Mouse (Mus musculus): ENCODE data around the gene Slc24a4. TPM values are rescaled to one million over a fixed set of nuclear protein-coding genes. Genes with fewer than 3 reads are reported as not detected.
"Not testable (repeated sequence)": the region's sequence is repeated elsewhere in the genome, so short reads cannot be mapped to it uniquely, and the experiment has no call there.

Gene Slc24a4
- polyA plus RNA-seq, 1 experiment from 2014 or later: 1.2 TPM

- Histone ChIP-seq H3K27me3 (no peaks in the 10 kb centered on the region), H3K9ac (no peak overlapping the region), H3K36me3 (no peaks in the 10 kb centered on the region), H3K4me3 (no peak overlapping the region), H3K4me1 (no peaks in the 10 kb centered on the region), H3K9me3 (no peaks in the 10 kb centered on the region), H3K27ac (no peak overlapping the region), H3K4me2 (no peak overlapping the region)
- no peak for ATAC-seq (ENCODE audit: insufficient number of reproducible peaks, low FRiP score, low TSS enrichment, low read depth)
- WGBS: 88% methylated on average over 6 of the region's 6 CpGs
Measured at GRCm38 (mm10) chr12:102223404-102223803, 94.9 kb downstream of the Slc24a4 start.

- H3K4me1 ChIP-seq; H3K36me3 ChIP-seq; H3K9me3 ChIP-seq; H3K4me2 ChIP-seq; ATAC-seq (ENCODE audit: insufficient number of reproducible peaks, low FRiP score, low TSS enrichment, low read depth); H3K27me3 ChIP-seq; H3K27ac ChIP-seq; H3K4me3 ChIP-seq; H3K9ac ChIP-seq: not testable (repeated sequence)
- whole genome bisulfite sequencing: 90% methylated on average over 2 of the region's 2 CpGs
Measured at GRCm38 (mm10) chr12:102224112-102224511, 95.6 kb downstream of the Slc24a4 start.

DNA sequence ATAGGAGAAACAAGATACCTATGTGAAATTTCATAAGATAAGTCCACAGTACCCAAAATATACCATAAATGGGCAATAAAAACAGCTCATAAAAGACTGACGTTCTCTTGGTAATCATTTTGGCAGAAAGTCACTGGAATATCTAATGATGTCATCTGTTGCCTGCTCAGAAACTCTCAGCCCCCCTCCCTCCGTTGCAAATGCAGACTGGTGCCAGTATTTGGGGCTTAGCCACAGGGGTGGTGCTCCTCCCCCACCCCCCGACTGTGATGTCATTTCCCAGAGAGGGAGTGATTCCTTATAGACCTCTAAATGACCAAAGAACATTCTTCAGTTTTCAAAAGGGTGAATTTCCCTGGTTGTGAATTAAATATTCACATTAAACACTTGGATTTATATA lies 96.6 kb downstream of the Slc24a4 start:
- Histone ChIP-seq H3K4me3 (no peak overlapping the region), H3K9me3 (no peaks in the 10 kb centered on the region), H3K4me2 (no peak overlapping the region), H3K27me3 (no peaks in the 10 kb centered on the region), H3K27ac (no peak overlapping the region), H3K4me1 (no peaks in the 10 kb centered on the region), H3K36me3 (no peaks in the 10 kb centered on the region), H3K9ac (no peak overlapping the region)
- 17% methylated on average over 3 of the region's 3 CpGs for WGBS
- ATAC-seq (ENCODE audit: insufficient number of reproducible peaks, low FRiP score, low TSS enrichment, low read depth): no peak

DNA sequence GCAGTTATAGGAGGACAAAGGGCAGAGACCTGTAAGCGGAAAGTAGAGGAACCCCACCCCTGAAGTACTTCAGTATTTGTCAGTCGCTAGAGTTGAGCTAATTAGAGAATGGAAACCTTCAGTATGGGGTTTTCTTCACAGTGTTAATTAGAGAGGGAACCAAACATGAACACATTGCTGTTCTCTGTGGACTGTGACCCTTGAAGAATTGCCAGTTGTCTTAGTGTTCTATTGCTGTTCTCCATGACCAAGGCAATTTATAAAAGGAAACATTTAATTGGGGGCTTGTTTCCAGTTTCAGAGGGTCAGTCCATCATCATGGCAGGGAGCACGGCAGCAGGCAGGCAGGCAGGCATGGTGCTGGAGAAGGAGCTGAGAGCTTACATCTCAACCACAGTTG lies 107.0 kb downstream of the Slc24a4 start:
- no peak overlapping the region for H3K27ac ChIP-seq
- ATAC-seq (ENCODE audit: insufficient number of reproducible peaks, low FRiP score, low TSS enrichment, low read depth): no peak
- no peak overlapping the region for H3K4me2 ChIP-seq
- H3K4me3 ChIP-seq: no peak overlapping the region
- H3K9me3 ChIP-seq: no peaks in the 10 kb centered on the region
- 69% methylated on average over 3 of the region's 3 CpGs for WGBS
- no peaks in the 10 kb centered on the region for H3K27me3 ChIP-seq
- peaks cover under 1% of the 10 kb centered on the region for H3K4me1 ChIP-seq
- no peak overlapping the region for H3K9ac ChIP-seq
- H3K36me3 ChIP-seq: no peaks in the 10 kb centered on the region

DNA sequence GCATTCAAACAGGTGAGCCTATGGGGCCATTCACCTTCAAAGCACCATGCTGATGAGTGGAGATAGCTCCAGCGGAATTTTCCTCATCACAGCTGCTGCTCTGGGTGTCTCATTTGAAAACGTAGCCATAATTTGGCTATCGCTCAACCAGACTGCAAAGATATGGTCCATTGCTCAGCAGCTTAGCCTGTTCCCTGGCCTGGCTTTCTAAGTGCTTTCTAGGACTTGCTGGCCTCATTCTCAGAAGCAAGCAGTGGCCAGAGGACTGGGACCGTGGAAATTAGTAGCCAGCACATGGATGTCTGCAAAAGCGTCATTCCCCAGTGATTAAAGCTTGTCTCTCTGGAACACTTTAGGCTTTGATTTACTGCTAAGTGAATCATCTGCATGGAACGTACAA lies 107.8 kb downstream of the Slc24a4 start:
- no peak overlapping the region for H3K9ac ChIP-seq
- no peaks in the 10 kb centered on the region for H3K36me3 ChIP-seq
- no peaks in the 10 kb centered on the region for H3K27me3 ChIP-seq
- no peak overlapping the region for H3K27ac ChIP-seq
- WGBS: 74% methylated on average over 6 of the region's 6 CpGs
- no peak overlapping the region for H3K4me2 ChIP-seq
- H3K4me1 ChIP-seq: peaks cover 6% of the 10 kb centered on the region
- no peak overlapping the region for H3K4me3 ChIP-seq
- no peaks in the 10 kb centered on the region for H3K9me3 ChIP-seq
- no peak for ATAC-seq (ENCODE audit: insufficient number of reproducible peaks, low FRiP score, low TSS enrichment, low read depth)

GRCm38 (mm10) chr12:102242076-102242722 lies 113.7 kb downstream of the Slc24a4 start:
- no peak overlapping the region for H3K4me3 ChIP-seq
- no peak overlapping the region for H3K27ac ChIP-seq
- H3K36me3 ChIP-seq: no peaks in the 10 kb centered on the region
- peaks cover 21% of the 10 kb centered on the region for H3K4me1 ChIP-seq
- no peaks in the 10 kb centered on the region for H3K27me3 ChIP-seq
- H3K4me2 ChIP-seq: no peak overlapping the region
- H3K9ac ChIP-seq: no peak overlapping the region
- ATAC-seq (ENCODE audit: insufficient number of reproducible peaks, low FRiP score, low TSS enrichment, low read depth): no peak
- 63% methylated on average over 6 of the region's 6 CpGs for WGBS
- no peaks in the 10 kb centered on the region for H3K9me3 ChIP-seq

DNA sequence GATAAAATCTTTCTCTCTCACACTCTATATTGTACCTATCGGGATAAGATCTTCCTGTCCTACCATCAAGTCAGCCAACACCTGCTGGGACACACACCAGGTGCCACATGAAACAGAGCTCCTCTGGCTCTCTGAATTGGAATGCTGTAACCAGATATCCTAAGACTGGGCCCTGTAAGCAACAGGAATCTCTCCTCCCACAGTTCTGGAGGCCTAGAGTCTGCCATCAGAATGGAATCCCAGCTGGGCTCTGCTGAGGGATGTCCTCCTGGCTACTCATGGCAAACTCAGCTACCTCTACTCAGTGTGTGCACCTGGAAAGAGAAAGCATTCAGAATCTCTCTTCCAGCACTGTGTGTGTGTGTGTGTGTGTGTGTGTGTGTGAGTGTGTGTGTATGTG lies 115.4 kb downstream of the Slc24a4 start:
- Histone ChIP-seq H3K9me3 (no peaks in the 10 kb centered on the region), H3K27ac (no peak overlapping the region), H3K4me2 (no peak overlapping the region), H3K27me3 (no peaks in the 10 kb centered on the region), H3K36me3 (no peaks in the 10 kb centered on the region), H3K9ac (no peak overlapping the region), H3K4me3 (no peak overlapping the region), H3K4me1 (peaks cover 21% of the 10 kb centered on the region)
- WGBS: 20% methylated on average over 1 of the region's 1 CpGs
- no peak for ATAC-seq (ENCODE audit: insufficient number of reproducible peaks, low FRiP score, low TSS enrichment, low read depth)

DNA sequence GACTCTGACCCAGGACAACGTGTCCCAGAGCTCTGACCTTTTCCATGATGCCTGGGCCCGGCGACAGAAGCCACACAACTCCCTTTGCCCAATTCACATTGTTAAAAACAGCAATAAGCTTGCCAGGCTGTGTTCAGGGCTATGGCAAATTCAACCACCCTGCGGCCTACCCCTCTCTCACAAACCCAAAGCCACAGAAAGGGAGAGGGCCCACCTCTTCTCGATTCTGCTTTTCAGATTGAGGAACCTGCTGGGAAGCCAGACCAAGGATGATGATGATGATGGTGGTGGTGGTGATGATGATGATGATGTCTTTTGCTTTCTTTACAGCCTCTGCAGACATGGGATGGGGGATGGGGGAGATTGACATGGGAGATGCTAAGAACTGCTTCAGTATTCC lies 117.7 kb downstream of the Slc24a4 start:
- Histone ChIP-seq H3K4me3 (no peak overlapping the region), H3K27me3 (no peaks in the 10 kb centered on the region), H3K4me1 (peaks cover 16% of the 10 kb centered on the region), H3K9ac (no peak overlapping the region), H3K27ac (no peak overlapping the region), H3K4me2 (no peak overlapping the region), H3K9me3 (no peaks in the 10 kb centered on the region), H3K36me3 (no peaks in the 10 kb centered on the region)
- ATAC-seq (ENCODE audit: insufficient number of reproducible peaks, low FRiP score, low TSS enrichment, low read depth): no peak
- 85% methylated on average over 5 of the region's 5 CpGs for WGBS

GRCm38 (mm10) chr12:102248104-102248503 lies 119.6 kb downstream of the Slc24a4 start:
- H3K4me2 ChIP-seq: no peak overlapping the region
- H3K36me3 ChIP-seq: no peaks in the 10 kb centered on the region
- H3K9me3 ChIP-seq: no peaks in the 10 kb centered on the region
- 89% methylated on average over 6 of the region's 6 CpGs for WGBS
- no peak overlapping the region for H3K27ac ChIP-seq
- peaks cover 3% of the 10 kb centered on the region; the same call in 1 of the 2 replicates for H3K4me1 ChIP-seq
- no peak overlapping the region for H3K9ac ChIP-seq
- ATAC-seq (ENCODE audit: insufficient number of reproducible peaks, low FRiP score, low TSS enrichment, low read depth): no peak
- H3K27me3 ChIP-seq: no peaks in the 10 kb centered on the region
- H3K4me3 ChIP-seq: no peak overlapping the region

DNA sequence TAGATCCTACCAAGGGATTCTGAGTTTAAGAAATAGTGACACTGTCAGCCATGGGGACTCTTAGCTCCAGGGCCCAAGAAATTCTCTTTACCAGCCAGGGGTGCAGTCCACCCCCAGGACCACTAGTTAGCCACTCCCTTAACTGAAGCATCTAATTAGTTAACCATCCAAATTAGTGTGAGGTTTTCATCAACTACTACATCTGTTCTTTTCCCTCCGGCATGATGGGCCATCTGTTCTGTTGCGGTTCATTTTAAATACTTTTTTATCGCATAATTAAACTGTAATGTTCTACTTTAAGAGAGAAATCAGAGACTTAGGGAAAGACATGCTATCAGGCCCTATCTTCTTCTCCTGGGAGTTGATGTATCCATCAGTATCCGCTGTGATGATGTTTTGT lies 121.8 kb downstream of the Slc24a4 start:
- Histone ChIP-seq H3K36me3 (no peaks in the 10 kb centered on the region), H3K4me3 (no peak overlapping the region), H3K9me3 (no peaks in the 10 kb centered on the region), H3K9ac (no peak overlapping the region), H3K27ac (no peak overlapping the region), H3K4me2 (no peak overlapping the region), H3K27me3 (no peaks in the 10 kb centered on the region), H3K4me1 (0 out of 2 replicates have a peak, but pooled peaks cover 2% of the 10 kb centered on the region)
- 78% methylated on average over 4 of the region's 4 CpGs for WGBS
- no peak for ATAC-seq (ENCODE audit: insufficient number of reproducible peaks, low FRiP score, low TSS enrichment, low read depth)

- Histone ChIP-seq H3K27me3 (no peaks in the 10 kb centered on the region), H3K4me3 (no peak overlapping the region), H3K4me1 (0 out of 2 replicates have a peak, but pooled peaks cover 2% of the 10 kb centered on the region), H3K27ac (no peak overlapping the region), H3K9ac (no peak overlapping the region), H3K9me3 (no peaks in the 10 kb centered on the region), H3K36me3 (no peaks in the 10 kb centered on the region), H3K4me2 (no peak overlapping the region)
- WGBS: 73% methylated on average over 3 of the region's 3 CpGs
- ATAC-seq (ENCODE audit: insufficient number of reproducible peaks, low FRiP score, low TSS enrichment, low read depth): no peak
Measured at GRCm38 (mm10) chr12:102251070-102251469, 122.5 kb downstream of the Slc24a4 start.

DNA sequence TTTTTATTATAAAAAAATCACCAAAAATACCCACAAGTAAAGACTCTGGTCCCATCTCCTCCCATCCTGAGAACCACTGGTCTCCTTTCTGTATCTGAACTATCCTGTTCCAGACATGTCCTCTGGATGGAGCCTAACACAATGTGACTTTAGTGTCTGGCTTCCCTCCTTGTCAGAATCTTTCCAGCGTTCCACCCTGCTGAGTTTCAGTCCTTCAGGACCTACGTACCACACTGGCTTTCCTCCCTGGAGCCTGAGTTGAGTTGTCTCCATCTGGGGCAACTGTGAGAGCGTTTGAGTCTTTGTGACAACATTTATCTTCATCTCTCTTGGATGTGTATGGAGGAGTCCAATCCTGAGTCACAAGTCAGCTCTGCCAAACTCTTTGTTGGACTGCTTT lies 123.5 kb downstream of the Slc24a4 start:
- no peak for ATAC-seq (ENCODE audit: insufficient number of reproducible peaks, low FRiP score, low TSS enrichment, low read depth)
- Histone ChIP-seq H3K36me3 (no peaks in the 10 kb centered on the region), H3K9me3 (no peaks in the 10 kb centered on the region), H3K4me1 (0 out of 2 replicates have a peak, but pooled peaks cover 2% of the 10 kb centered on the region), H3K4me2 (no peak overlapping the region), H3K4me3 (no peak overlapping the region), H3K27ac (no peak overlapping the region), H3K27me3 (no peaks in the 10 kb centered on the region), H3K9ac (no peak overlapping the region)
- 75% methylated on average over 3 of the region's 3 CpGs for WGBS

- Histone ChIP-seq H3K4me1 (0 out of 2 replicates have a peak, but pooled peaks cover 2% of the 10 kb centered on the region), H3K9me3 (no peaks in the 10 kb centered on the region), H3K27ac (no peak overlapping the region), H3K4me2 (no peak overlapping the region), H3K4me3 (no peak overlapping the region), H3K9ac (no peak overlapping the region), H3K36me3 (no peaks in the 10 kb centered on the region), H3K27me3 (no peaks in the 10 kb centered on the region)
- no peak for ATAC-seq (ENCODE audit: insufficient number of reproducible peaks, low FRiP score, low TSS enrichment, low read depth)
- whole genome bisulfite sequencing: 55% methylated on average over 1 of the region's 1 CpGs
Measured at GRCm38 (mm10) chr12:102252525-102252924, 124.0 kb downstream of the Slc24a4 start.

All from limb, embryonic 15.5 days (tissue).